Mouse (Mus musculus) CH12.LX (cell line): ENCODE measurements around the gene Gripap1. TPM values are rescaled to one million over a fixed set of nuclear protein-coding genes. Genes with fewer than 3 reads are reported as not detected.
"Not testable (repeated sequence)": the region's sequence is repeated elsewhere in the genome, so short reads cannot be mapped to it uniquely, and the experiment has no call there.

ENCODE experiments used
- DNase-seq: peaks from one replicate; pipeline ENCODE4 v3.0.0-alpha.2; 2013; ENCODE audit errors: extremely low read depth
- H3K27ac ChIP-seq: 2 replicates; pipeline ENCODE4 v1.5.1; 2012; ENCODE audit warnings: low read depth, mild to moderate bottlenecking, control low read depth, moderate library complexity; ENCODE audit not compliant: insufficient read depth
- H3K27me3 ChIP-seq: replicated peaks from 2 replicates; pipeline ENCODE3; 2012; ENCODE audit warnings: inconsistent platforms
- H3K36me3 ChIP-seq, 2 experiments: replicated peaks in 1 of 2; 2 replicates each; pipeline versions ENCODE3 to v1.6.1; 2012; ENCODE audit warnings: inconsistent platforms in 1 of 2, low read length in 1 of 2, mild to moderate bottlenecking in 1 of 2, mixed read lengths in 1 of 2, moderate library complexity in 1 of 2; ENCODE audit not compliant: control insufficient read depth in 1 of 2, insufficient read depth in 1 of 2
- H3K4me1 ChIP-seq, 2 experiments: 2 replicates each; pipeline ENCODE4 v1.6.1; 2012; ENCODE audit warnings: inconsistent platforms in 1 of 2, moderate library complexity in 1 of 2; ENCODE audit not compliant: insufficient read depth in 2 of 2, control insufficient read depth in 1 of 2
- H3K4me2 ChIP-seq: 2 replicates; pipeline ENCODE4 v1.6.1; 2012; ENCODE audit warnings: low read depth, mild to moderate bottlenecking, control low read depth; ENCODE audit not compliant: poor library complexity, insufficient read depth, severe bottlenecking
- H3K4me3 ChIP-seq, 3 experiments: fragments of 150-350 bp in 1 of 3; sonication (generic) in 1 of 3; replicated peaks in 1 of 3; 2 replicates each; pipeline versions ENCODE3 to v1.5.1; 2011 to 2012; ENCODE audit warnings: low read depth in 2 of 3, low read length in 2 of 3, mild to moderate bottlenecking in 2 of 3, moderate library complexity in 2 of 3, control low read depth in 1 of 3, improper control_type of control experiment in 1 of 3, inconsistent platforms in 1 of 3, mixed read lengths in 1 of 3; ENCODE audit not compliant: poor library complexity in 1 of 3
- H3K79me2 ChIP-seq: replicated peaks from 2 replicates; pipeline ENCODE4 v1.6.1; 2012; ENCODE audit warnings: mild to moderate bottlenecking, moderate library complexity; ENCODE audit not compliant: control insufficient read depth, poor library complexity, insufficient read depth, severe bottlenecking; ENCODE audit errors: extremely low read depth
- H3K9ac ChIP-seq: 2 replicates; pipeline ENCODE4 v1.6.1; 2012; ENCODE audit warnings: low read depth, mild to moderate bottlenecking, control low read depth, moderate library complexity; ENCODE audit not compliant: insufficient read depth
- H3K9me3 ChIP-seq: replicated peaks from 2 replicates; pipeline ENCODE3; 2012; ENCODE audit warnings: low read length, inconsistent platforms, mixed read lengths
- BHLHE40 ChIP-seq: IDR thresholded peaks from 2 replicates; pipeline ENCODE4 v1.6.1; 2011; ENCODE audit warnings: mild to moderate bottlenecking, low read depth, low read length, improper control_type of control experiment
- CHD2 ChIP-seq: IDR thresholded peaks from 2 replicates; pipeline ENCODE4 v1.6.1; 2011; ENCODE audit warnings: low read length, improper control_type of control experiment
- CTCF ChIP-seq, 2 experiments: IDR thresholded peaks in 1 of 2; conservative IDR thresholded peaks in 1 of 2; 2 replicates each; pipeline ENCODE4 v1.5.1; 2011 to 2012; ENCODE audit warnings: low read depth in 2 of 2, low read length in 2 of 2, improper control_type of control experiment in 1 of 2, inconsistent platforms in 1 of 2, mild to moderate bottlenecking in 1 of 2, moderate library complexity in 1 of 2
- E2F4 ChIP-seq: IDR thresholded peaks from 2 replicates; pipeline ENCODE4 v1.6.1; 2011; ENCODE audit warnings: low read depth, low read length, improper control_type of control experiment; ENCODE audit not compliant: insufficient replicate concordance
- MAZ ChIP-seq: IDR thresholded peaks from 2 replicates; pipeline ENCODE4 v1.6.1; 2012; ENCODE audit warnings: low read depth, mild to moderate bottlenecking, inconsistent platforms, low read length, improper control_type of control experiment, moderate library complexity
- MEF2A ChIP-seq: IDR thresholded peaks from 2 replicates; pipeline ENCODE4 v1.6.1; 2014; ENCODE audit warnings: low read depth, mild to moderate bottlenecking, inconsistent platforms, low read length, improper control_type of control experiment, borderline replicate concordance
- MXI1 ChIP-seq: IDR thresholded peaks from 2 replicates; pipeline ENCODE4 v1.6.1; 2011; ENCODE audit warnings: mild to moderate bottlenecking, low read depth, low read length, improper control_type of control experiment
- POLR2A ChIP-seq: IDR thresholded peaks from 2 replicates; pipeline ENCODE4 v1.6.1; 2011; ENCODE audit warnings: low read depth, mild to moderate bottlenecking, improper control_type of control experiment, low read length
- RAD21 ChIP-seq: IDR thresholded peaks from 2 replicates; pipeline ENCODE4 v1.6.1; 2011; ENCODE audit warnings: low read depth, mild to moderate bottlenecking, low read length, improper control_type of control experiment, moderate library complexity
- SIN3A ChIP-seq: IDR thresholded peaks from 2 replicates; pipeline ENCODE4 v1.6.1; 2012; ENCODE audit warnings: low read length, improper control_type of control experiment, inconsistent platforms
- SMC3 ChIP-seq: IDR thresholded peaks from 2 replicates; pipeline ENCODE4 v1.6.1; 2011; ENCODE audit warnings: low read depth, low read length, improper control_type of control experiment
- TCF12 ChIP-seq: IDR thresholded peaks from 2 replicates; pipeline ENCODE4 v1.6.1; 2014; ENCODE audit warnings: low read depth, mild to moderate bottlenecking, inconsistent platforms, low read length, improper control_type of control experiment
- USF1 ChIP-seq: IDR thresholded peaks from 2 replicates; pipeline ENCODE4 v1.6.1; 2014; ENCODE audit warnings: low read depth, mild to moderate bottlenecking, inconsistent platforms, low read length, improper control_type of control experiment
- USF2 ChIP-seq: conservative IDR thresholded peaks from 2 replicates; pipeline ENCODE4 v1.6.1; 2011; ENCODE audit warnings: low read depth, low read length, improper control_type of control experiment
- dilution Hi-C: fragments of 300-500 bp; cut with MboI; formaldehyde crosslinking; loops from 2 replicates; pipeline ENCODE4 v1.14.3; 2020; ENCODE audit warnings: low sequenced_read_pairs; ENCODE audit not compliant: extremely low pct_unique_long_range_greater_than_20kb, extremely low pct_ligation_motif_present
- in situ Hi-C: fragments of 300-500 bp; cut with MboI; formaldehyde crosslinking; loops from 3 replicates; pipeline ENCODE4 v1.14.3; 2019; ENCODE audit warnings: low sequenced_read_pairs, low pct_ligation_motif_present, low pct_unique_long_range_greater_than_20kb, mixed read lengths
- polyA plus RNA-seq: library from polyadenylated mRNA; unstranded; fragments of >175 nt; gene quantifications from 2 replicates; pipeline ENCODE4 v1.2.1, GENCODE M21; 2012; ENCODE audit warnings: low read depth; ENCODE audit not compliant: insufficient read length
- total RNA-seq, 2 experiments: library from RNA; depleted of rRNA; stranded (reverse); fragments of 300-350 nt in 1 of 2; fragments of >200 nt in 1 of 2; gene quantifications; 2 replicates each; pipeline ENCODE4 v1.2.3; 2012 to 2014

Gene Gripap1
- total and polyA plus RNA-seq, 3 experiments: 15.7 to 49.4 (median 25.5) TPM

- TF ChIP-seq RAD21 (peak; percentile 23), CTCF (conservative IDR thresholded peaks at IDR 0.05 in 1 of 2, IDR thresholded peaks at IDR 0.05 in 1 of 2; ENCODE audit: low read depth in 2 of 2, low read length in 2 of 2) (peak in 1 of 2 experiments; percentile 43; a peak in 2 of 4 replicates), SMC3 (peak; percentile 41)
- H3K4me2 ChIP-seq, H3K4me3 ChIP-seq, DNase-seq, H3K27me3 ChIP-seq, dilution Hi-C loops, H3K9me3 ChIP-seq, H3K79me2 ChIP-seq, in situ Hi-C loops, H3K9ac ChIP-seq, H3K27ac ChIP-seq: not testable (repeated sequence)
- Histone ChIP-seq H3K36me3 (peaks cover 52 to 73% of the 10 kb centered on the region in 2 experiments), H3K4me1 (peaks cover 0 to 15% of the 10 kb centered on the region in 2 experiments; a peak in 2 of 4 replicates)
These were observed 25.5 kb downstream of the Gripap1 start for GRCm38 (mm10) chrX:7815016-7815415.

- dilution Hi-C loops: no loop called here
- peaks cover 0 to 31% of the 10 kb centered on the region in 2 experiments; a peak in 2 of 4 replicates for H3K4me1 ChIP-seq
- TF ChIP-seq TCF12: no peak
- no peak for TF ChIP-seq MEF2A
- 0 out of 2 replicates have a peak, but pooled peaks have one; percentile 9 for TF ChIP-seq MAZ
- TF ChIP-seq RAD21: no peak
- TF ChIP-seq CTCF (conservative IDR thresholded peaks at IDR 0.05 in 1 of 2, IDR thresholded peaks at IDR 0.05 in 1 of 2; ENCODE audit: low read depth in 2 of 2, low read length in 2 of 2): no peak
- peak; percentile 32; the same call in 1 of the 2 replicates for TF ChIP-seq CHD2
- DNase-seq: peak; percentile 50
- H3K79me2 ChIP-seq: no peaks in the 10 kb centered on the region
- H3K4me2 ChIP-seq: no peak within 1 kb of the TSS
- peaks cover 24 to 45% of the 10 kb centered on the region in 2 experiments for H3K36me3 ChIP-seq
- H3K9ac ChIP-seq: no peak within 1 kb of the TSS
- no peak within 1 kb of the TSS for H3K27ac ChIP-seq
- no peaks in the 10 kb centered on the region for H3K27me3 ChIP-seq
- peak within 1 kb of the TSS; percentile 11 to 57 (median 23) for H3K4me3 ChIP-seq
- H3K9me3 ChIP-seq: no peaks in the 10 kb centered on the region
- in situ Hi-C loops: no loop called here
These were observed 32.6 kb downstream of the Gripap1 start, which contains the start of gene Kcnd1 for GRCm38 (mm10) chrX:7821865-7822779. TSS of gene Kcnd1 (plus strand) at chrX:7822289.

GRCm38 (mm10) chrX:7837146-7837545 is 47.6 kb downstream of the Gripap1 start:
- in situ Hi-C loops: no loop called here
- TF ChIP-seq USF2 (no peak), E2F4 (no peak), SMC3 (no peak), POLR2A (no peak), BHLHE40 (no peak), SIN3A (no peak), MXI1 (no peak), USF1 (no peak), TCF12 (no peak), CTCF (conservative IDR thresholded peaks at IDR 0.05 in 1 of 2, IDR thresholded peaks at IDR 0.05 in 1 of 2; ENCODE audit: low read depth in 2 of 2, low read length in 2 of 2) (no peak)
- H3K4me2 ChIP-seq: no peak overlapping the region
- no peaks in the 10 kb centered on the region for H3K27me3 ChIP-seq
- H3K27ac ChIP-seq: no peak overlapping the region
- peaks cover 4% of the 10 kb centered on the region; the same call in 1 of the 2 replicates for H3K79me2 ChIP-seq
- dilution Hi-C loops: no loop called here
- peaks cover 0 to 31% of the 10 kb centered on the region in 2 experiments for H3K36me3 ChIP-seq
- H3K4me3 ChIP-seq: no peak overlapping the region
- no peaks in the 10 kb centered on the region for H3K4me1 ChIP-seq
- no peak for DNase-seq
- no peak overlapping the region for H3K9ac ChIP-seq
- no peaks in the 10 kb centered on the region for H3K9me3 ChIP-seq
